Mouse (Mus musculus) brain, embryonic 18.5 days (tissue): ENCODE measurements around the gene Sorcs2.

Source experiments
- DNase-seq: peaks from one replicate; pipeline ENCODE4 v3.0.0-alpha.2; 2012; ENCODE audit warnings: low read depth, low spot score

The Sorcs2 gene

DNA sequence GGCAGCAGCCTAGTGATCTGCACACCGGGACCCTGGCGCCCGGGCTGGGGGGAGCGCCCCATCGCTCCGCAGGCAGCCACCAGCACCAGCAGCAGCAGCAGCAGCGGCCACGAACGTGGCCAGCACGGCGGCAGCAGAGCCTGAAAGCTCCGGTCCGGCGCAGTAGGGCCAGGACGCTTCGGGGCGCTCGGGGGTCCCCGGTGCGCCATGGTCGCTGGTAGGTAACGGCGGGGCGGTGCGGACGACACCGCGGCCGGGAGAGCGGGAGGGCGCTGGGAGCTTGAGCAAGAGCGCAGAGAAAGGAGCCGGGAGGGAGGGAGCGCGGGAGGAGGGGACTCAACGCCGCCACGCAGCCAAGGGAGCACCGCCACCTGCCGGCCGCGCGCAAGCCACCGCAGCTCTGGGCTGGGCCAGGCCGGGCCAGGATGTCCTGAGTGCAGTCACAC lies at the start of gene Sorcs2:
TSS of gene Sorcs2 (minus strand) at position 303 of the 446 bp plus-strand sequence.
- peak; percentile 64 for DNase-seq

DNA sequence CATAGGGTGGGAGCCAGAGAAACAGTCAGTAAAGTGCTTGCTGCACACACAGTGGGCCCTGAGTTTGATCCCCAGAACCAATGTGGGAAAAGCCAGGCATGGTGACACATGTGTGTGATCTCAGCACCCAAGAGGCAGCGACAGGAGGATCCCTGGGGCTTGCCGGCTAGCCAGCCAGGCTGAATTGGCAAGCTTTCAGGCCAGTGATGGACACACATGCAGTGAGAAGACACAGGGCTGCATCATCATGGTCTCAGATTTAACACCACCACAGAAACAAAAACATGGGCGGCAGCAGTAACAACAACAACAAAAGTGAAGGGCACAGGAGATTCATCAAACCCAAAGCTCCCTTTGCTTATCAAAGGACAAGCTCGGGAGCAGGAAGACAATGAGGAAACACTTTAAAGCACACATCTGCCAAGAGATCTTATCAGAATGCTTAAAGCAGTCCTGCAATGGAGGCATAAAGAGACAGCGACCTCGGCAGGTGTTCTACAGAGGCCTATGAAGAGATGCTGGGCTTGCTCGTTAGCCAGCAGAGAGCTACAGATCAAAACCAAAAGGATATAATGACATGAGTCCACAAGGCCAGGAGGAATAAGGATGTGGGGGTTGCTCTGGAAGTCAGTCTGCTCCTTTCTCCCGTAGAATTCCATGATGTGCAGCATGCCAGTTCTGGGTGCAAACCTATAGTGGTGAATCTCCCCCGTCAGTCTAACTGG lies 48.4 kb upstream of the Sorcs2 start:
- no peak for DNase-seq

DNA sequence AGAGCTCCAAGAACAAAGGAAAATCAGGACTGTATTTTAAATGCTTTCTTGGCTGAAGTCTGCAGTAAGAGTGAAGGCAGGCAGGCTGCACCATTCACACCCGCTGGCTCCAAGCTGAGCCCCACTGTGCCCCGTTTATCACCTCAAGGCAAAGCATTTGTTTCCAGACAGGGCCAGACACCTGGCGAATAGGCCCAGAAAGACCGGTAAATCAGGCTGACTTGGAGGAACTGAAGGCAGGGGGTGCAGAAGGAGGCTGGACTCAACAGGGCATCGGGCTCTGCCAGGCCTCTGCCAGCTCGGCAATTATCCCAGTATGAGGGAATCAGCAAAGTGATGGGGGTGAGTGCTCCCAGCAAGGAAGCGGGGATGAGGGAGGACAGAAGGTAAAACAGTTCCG lies 47.1 kb upstream of the Sorcs2 start:
- DNase-seq = no peak

DNA sequence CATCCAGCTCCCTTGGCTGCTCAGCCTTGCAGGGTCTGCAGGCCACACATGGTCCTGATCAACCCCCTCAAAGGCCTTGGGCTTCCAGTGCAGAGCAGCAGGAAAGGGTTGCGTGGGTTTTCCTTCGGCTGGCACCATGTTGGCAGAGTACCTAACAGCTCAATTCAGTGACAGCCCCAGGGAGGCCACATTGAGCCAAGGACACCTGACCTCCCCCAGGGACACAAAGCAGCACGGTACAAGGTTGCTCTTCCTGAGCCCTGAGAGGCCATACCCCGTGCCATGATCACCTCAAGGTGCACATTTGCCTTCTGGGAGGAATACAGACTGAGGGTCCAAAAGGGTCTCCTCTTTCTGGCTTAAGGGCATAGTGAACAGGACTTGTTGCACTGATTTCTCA lies 46.7 kb upstream of the Sorcs2 start:
- no peak for DNase-seq

DNA sequence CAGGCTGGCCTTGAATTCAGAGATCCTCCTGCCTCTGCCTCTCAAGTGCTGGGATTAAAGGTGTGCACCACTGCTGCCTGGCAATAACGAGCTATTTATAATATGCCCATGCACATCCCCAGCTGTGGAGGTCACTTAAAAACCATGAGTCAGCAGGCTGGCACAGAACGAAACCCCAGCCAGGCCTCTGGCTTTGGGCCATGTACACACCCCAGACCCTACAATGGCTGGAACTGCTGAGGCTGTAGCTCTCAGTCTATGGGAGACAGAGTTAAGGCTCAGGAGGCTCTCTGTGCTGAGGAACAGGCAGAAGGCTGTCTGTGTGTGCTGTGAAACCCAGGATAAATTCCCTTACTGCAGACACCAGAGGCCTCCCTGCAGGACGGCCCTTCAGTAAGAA lies 42.8 kb upstream of the Sorcs2 start:
- DNase-seq = no peak

DNA sequence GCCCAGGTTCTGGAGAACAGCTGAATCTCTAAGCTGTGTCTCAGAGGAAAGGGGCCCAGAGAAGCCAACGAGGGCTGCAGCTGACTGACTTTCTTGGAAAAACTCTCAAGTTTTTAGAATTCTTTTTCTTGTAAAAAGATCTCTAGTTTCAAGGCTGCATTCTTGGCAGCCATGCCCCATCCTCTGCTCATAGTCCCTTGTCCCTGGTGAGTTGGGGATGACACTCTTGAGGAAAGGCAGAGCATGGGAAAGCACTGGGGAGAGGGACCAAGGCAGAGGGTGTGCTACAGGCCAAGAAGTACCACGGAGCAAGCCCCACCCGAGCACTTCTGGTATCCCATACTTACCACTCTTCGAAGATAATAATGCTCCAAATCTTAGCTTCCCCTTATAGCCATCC lies 38.9 kb upstream of the Sorcs2 start:
- no peak for DNase-seq

DNA sequence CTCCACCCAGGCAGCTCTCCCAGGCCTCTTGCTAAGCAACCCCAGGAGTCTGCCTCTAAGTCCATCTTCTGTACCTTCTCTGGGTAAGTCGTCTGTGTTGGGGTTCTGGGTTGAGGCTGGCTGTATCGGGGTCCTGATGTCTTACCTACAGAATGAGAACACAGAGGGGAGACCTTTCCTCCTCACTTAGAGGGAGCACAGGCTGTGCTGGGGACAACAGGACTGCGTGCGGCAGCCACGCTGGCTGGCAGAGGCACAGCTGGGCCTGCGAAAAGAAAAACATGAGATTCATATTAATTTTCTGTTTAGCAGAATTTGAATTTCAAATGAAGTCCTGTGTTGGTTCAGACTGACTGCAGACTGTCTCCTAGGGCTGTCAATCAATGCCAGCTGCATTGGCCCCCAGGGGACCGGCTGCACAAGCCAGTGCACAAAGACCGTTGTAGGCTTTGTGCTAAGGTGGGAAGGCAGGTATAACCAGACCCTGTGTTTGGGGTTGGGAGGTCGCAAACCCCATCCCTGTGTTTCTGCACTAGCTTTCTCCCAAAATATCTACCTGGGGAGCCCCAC lies 36.5 kb upstream of the Sorcs2 start:
- no peak for DNase-seq

DNA sequence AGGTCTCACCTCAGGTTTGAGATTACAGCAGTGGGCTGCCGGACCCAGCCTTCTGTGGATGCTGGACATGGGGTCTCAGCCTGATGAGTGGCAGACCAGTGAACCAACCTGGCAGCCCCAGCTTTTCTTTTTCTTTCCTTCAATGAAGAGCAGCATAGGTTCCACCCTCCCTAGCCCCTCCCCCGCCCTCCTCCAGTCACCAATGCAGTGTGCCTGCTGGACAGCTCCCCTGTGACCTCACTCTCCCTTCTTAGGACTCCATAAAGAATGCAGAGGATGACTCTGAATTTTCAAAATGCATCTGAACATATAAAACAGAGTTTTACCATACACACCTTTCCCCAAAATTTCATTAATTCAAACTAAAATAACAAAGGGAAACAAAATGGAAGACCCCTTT lies 33.8 kb upstream of the Sorcs2 start:
- DNase-seq = no peak

DNA sequence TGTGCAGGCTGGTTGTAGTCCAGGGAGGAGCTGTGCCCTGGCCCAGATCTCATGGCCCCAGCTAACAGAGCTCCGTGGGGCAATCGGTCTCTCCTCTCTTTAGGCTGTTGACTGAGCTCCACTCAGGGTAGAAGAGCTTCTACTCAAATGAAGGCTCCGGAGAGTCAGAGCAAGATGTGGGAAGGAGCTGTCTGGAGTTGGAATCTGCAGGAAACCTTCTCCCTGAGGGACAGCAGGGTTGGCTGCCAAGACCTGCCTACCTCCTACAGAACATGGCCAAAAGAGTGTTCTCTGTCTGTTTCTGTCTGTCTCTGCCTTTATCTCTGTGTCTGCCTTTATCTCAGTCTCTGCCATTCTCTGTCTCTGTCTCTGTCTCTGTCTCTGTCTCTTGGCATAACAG lies 31.6 kb upstream of the Sorcs2 start:
- DNase-seq = no peak

DNA sequence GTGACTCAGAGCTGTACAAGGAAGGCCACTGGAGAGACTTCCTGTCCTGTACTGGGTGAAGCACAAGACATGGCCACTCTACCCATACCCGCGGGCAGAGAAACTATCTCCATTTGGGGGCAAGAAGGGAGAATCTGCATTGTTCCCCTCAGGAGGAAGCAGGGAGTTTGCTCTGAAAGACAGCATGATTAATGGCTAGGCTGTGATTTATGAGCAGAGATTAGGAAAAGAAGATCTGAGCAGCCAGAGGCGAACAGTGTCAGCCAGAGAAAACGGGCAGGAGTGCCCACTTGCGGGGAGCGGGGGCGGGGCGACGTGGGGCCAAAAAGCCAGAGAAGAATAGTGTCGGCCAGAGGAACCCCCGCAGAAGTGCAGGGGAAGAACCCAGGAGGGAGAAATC lies 29.9 kb upstream of the Sorcs2 start:
- DNase-seq = no peak

DNA sequence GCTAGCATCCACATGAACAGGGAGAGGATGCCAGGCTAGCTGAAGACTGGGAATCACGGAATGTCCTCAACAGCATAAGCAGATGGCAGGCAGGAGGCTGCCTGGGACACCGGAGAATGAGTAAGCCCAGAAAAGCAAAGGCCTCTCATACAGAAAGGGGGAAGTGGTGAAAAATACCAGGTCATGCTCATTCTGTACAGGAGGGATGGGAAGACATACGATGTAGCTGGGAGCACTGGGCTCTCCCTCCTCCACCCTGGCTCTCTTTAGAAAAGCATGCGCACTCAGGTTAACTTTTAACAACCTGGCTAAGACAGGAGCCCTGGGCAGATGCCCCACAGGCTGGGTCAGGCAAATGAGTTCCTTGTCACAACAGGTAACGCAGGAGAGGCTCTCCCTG lies 28.5 kb upstream of the Sorcs2 start:
- DNase-seq = no peak

DNA sequence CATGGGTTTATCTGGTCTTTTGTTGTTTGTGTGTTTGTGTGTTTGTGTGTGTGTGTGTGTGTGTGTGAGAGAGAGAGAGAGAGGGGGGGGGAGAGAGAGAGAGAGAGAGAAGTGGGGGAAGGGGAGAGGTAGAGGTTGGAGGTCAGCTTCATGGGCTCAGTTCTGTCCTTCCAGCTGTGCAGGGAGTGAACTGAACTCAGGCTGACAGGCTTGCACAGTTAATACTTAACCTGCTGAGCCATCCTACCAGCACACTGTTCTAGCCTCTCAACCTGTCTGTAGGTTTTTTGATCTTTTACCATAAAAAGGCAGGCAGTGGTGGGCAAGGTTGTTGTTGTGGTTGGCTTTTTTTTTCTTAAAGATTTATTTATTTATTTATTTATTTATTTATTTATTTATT lies 26.7 kb upstream of the Sorcs2 start:
- no peak for DNase-seq

DNA sequence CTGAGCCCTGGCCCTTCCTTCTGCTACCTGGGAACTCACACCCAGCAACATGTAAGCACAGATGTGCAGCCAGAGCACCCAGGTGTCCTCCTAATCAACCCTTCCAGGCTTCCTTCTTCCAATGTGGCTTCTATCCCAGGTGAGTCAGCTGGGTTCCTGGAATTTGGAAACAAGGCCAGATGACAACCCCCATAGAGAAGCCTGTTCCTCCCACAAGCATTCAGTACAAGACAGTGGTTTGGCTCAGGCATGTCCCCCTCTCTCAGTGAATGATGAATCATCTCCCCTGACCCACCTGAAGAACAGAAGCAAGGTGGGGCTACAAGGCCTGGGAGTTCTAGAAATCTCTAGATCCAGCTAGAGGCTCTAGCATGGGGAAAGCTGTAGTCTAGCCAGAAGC lies 24.8 kb upstream of the Sorcs2 start:
- no peak for DNase-seq

DNA sequence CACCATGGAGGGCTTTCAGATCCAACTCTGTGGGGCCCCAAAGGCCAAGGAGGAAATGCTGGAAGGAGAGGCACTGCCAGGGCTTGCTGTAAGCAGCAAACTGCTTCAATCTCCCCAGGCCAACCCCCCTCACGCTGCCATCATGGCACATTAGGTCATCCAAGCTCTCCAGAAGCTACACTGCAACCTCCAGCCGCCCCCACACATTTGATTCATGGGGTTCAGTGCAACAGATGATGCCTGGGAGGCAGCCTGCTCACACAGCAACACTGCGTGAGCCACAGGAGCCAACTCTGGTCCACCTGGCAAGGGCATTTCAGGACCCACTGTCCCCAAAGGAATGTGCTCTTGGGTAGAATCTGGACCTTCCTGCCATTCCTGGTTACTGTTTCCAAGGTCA lies 21.9 kb upstream of the Sorcs2 start:
- no peak for DNase-seq

DNA sequence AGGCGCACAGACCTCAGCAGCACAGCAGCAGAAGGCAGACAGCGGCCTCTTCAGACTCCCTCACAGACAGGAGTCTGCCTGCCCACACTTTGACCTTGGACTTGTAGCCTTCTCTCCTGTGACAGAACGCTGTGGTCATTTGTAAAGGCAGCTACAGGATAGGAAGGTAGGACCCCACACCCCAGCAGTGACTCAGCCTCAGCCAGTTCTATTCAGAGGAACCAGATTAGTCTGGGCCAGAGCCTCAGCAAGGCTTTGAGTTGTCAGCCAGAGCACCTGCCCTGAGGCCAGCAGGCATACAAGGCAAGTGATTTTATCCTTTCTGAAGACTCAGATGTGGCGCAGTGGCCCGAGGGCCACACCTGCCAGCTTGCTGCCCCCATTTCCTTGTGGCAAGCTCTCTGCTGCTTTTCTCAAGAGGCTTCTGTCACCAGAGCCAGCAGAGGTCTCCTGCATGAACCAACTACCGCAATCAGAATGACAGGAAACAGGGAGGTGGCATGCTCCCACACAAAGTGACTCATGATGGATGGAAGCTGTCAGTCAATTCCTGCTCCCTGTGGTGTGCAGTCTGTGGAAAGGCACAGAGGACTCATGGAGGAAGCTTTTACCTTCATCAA lies 16.9 kb upstream of the Sorcs2 start:
- no peak for DNase-seq

DNA sequence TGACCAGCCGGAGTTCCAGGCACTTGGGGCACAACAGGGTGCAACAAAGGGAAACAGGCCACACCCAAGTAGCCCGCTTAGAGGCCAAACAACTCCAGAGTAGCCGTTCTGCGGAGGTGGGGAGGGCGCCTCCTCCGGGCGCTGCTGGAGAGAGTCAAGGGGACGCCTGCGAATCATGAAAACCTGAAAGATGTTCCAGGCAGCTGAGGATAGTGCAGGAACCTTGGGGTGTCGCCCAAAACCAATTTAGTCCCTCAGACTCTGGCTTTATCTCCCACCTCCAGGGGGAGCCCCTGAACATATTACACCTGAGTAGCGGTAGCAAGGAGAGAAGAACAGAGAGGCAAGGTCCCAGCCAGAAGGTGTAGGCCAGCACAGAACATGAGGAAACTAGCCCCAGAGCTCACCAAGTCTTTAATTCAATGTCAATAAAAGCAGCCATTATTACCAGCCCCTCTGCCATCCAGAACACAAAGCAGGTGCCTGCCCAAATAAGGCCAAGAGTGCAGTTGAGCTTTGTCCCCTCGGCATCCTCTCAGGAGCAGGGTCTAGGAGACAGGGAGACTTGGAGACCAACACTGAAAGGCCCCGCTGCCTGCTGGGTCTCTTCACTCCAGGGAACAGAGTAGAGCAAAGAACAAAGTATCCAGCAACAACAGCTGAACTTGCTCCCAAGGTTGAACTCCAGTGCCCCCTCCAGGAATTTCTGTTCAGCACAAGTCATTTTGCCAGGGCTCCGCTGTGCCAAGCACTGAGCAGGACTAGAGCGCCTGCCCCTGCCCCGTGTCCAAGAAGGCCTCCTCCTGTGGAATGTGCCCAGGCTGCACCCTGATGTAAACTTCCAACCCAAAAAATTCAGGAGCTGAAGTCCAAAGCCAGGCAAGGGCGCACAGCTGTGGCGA lies 775 bp upstream of the Sorcs2 start:
- no peak for DNase-seq

DNA sequence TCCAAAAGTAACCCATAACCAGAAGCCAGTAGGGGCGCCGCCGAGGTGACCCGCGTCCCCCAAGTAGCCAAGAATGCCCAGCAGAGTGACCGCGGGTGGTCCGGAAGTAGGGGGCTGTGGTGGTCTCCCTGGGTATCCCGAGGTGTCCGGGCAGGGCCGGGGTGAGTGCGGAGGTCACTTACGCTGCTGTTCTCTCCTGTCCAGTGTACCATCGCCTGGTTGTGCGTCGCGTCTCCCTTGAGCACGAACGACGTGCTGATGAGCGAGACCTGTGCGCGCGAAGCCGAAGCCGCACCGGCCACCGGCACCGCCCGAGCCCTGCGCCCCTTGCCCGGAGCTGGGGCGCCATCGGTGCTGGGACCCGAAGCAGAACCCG lies 567 bp downstream of the Sorcs2 start:
- no peak for DNase-seq

DNA sequence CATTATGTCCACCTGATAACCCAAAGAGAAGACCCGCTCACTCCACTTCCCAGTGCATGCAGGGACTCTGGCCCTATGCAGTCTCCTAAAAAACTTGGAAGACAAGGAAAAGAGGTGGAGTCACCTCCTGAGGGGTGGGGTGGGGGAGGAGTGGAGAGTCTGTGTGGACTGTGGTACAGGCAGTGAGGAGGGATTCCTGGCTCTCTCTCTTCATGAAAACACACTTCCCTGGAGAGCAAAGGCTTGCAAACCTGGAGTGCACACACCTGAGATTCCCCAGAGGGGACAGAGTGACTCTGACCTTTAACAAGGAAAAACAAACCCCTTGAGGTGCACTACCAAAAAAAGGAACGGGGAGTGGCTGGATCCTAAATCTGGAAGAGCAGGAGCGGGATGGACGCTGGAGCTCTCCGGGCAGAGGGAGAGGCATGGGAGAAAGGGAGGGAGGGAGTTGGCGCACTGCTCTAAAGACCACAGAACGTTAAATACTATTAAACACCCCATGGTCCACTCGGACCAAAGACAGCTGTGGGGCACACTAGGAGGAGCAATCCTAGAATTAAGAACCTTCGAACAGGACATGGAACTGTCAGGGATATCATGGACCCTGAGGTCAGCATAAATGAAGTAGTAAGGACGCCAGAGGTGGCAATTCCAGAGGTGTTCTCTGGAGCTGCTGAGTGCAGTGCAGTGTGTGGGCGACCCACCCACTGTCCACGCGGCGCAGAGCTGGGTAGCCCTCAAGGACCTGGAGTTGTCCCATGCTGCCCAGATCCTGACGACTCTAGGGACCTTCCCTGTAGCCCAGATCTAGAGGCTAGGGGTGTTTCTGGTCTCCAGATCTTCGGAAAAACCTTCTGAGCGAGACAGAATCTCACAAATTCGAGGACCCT lies 1.2 kb downstream of the Sorcs2 start:
- DNase-seq = no peak

DNA sequence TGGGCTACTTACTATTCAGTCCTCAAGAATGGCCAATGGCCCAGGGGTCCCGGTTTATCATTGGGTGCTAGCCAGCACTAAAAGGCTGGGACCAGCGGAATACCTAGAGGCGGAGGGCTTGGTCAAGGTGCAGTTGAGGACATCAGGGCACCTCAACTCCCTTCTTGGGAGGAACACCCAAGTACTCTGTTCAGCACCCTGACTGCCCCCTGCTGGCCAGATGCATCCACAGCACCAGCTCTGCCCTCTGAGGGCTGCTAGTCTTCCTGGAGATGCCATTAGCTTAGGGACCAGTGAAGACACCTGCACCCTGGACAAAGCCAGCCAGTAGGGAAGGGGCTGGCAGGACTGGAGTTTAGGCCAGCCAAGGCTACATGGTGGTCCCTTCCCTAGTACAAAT lies 1.9 kb downstream of the Sorcs2 start:
- no peak for DNase-seq

DNA sequence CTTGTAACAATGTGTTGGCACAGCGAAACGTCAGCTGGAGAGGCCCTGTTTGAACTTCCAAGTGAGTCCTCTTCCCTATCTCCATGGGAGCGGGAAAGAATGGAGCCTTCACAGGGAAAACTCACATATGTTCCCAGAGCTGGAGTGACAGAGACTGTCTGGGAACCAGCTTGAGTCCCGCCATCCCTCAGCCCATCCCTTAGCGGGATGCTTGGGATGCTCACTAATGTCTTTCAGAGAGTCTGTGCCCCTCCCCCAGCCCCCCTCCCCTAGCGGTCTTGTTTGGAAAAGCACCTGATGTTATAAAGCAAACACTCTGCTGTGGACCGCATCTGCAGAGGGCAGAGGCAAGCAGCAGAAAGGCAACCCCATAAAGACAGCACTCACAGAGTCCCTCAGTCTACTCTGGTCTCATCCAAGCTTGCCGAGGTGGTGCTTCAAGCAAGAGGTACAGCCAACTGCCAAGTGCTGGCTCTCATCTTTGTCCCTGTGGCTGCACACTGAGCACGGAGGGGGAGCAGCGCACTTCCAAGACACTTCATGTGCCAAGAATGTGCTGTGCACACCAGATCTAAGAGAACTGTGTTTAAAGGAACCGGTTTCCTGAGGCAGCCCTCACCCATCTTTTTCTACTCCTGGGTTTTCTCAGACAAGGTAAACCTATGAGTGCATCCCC lies 3.0 kb downstream of the Sorcs2 start:
- no peak for DNase-seq

DNA sequence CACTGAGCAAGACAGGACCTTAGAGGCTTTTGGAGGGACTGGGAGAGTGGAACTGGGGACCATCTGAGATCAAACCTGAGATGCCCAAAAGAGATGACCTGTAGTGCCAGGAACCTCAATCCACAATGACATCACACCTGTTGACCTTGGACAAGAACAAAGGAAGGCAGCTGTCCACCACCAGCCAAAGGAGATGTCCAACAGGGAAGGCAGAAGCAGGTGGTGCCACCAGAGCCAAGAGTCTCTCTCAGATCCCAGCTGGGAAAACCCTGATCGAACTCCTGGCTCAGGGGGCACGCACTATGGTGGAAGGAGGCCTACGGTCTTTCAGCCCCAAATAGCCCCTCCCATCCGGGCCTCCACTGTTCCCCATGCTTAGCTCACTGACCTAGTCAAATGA lies 6.2 kb downstream of the Sorcs2 start:
- DNase-seq = no peak
